Mouse (Mus musculus): Measurements from ENCODE around the gene Pid1. TPM values are rescaled to one million over a fixed set of nuclear protein-coding genes. Genes with fewer than 3 reads are reported as not detected.

Gene Pid1
- polyA plus RNA-seq, 1 experiment from 2014 or later, result 103 TPM

DNA sequence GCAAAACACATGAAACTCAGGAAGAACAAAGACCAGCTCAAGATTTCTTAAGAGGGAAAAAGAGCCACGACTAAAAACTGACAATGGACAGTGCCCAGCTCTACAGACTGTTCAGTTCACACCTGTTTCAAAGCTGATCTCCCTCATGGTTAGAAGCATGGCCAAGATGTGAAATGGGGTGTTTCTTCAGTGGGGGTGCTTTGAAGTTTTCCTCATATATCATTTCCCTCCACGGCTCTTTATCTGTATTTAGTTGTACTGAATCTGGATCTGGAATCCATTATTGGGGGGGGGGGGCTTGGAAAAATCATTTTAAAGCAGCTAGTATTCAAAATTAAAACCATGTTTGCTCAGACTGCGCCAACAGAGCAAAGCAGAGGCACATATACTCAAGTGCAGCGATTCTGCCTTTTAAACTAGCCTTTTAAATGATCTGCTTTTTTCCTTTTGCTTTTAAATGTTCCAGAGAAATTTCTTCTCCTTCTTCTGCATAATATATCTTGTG is 351.1 kb downstream of the Pid1 start:
- no peaks in the 10 kb centered on the region for H3K9me3 ChIP-seq (ENCODE audit: control insufficient read depth, low read length)
- WGBS, result 87% methylated on average over 4 of the region's 4 CpGs
- H3K4me1 ChIP-seq (replicated peaks; ENCODE audit: control insufficient read depth, insufficient read depth, low read length), result no peaks in the 10 kb centered on the region

DNA sequence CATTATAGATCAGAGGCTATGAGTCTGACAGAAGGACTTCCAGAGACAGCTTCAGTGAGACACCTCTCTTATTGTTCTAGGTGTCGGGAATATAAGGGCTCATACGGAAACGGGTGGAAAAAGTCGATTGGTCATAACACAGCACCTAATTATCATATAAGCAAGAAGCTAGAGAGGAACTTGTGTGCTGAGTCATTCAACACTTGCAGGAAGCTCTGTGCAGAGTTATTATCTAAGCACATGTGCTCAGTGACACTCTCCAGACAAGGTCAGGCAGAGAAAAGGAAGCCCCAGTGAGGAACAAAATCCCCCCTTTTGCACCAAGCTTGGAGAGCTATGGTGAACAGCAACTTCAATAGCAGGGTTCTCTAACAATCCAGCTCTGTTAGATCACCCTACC is 361.4 kb downstream of the Pid1 start:
- Histone ChIP-seq H3K27ac (no peak overlapping the region), H3K36me3 (replicated peaks; ENCODE audit: control insufficient read depth, insufficient read depth) (no peaks in the 10 kb centered on the region), H3K4me1 (replicated peaks; ENCODE audit: control insufficient read depth, insufficient read depth, low read length) (no peaks in the 10 kb centered on the region), H3K9ac (no peak overlapping the region), H3K4me3 (replicated peaks; ENCODE audit: low read length) (no peak overlapping the region), H3K27me3 (ENCODE audit: control insufficient read depth, insufficient read depth, low read length) (no peaks in the 10 kb centered on the region), H3K9me3 (ENCODE audit: control insufficient read depth, low read length) (no peaks in the 10 kb centered on the region), H3K4me2 (replicated peaks) (no peak overlapping the region)
- 89% methylated on average over 4 of the region's 4 CpGs for WGBS
- DNase-seq (ENCODE audit: low spot score) (no peak), ATAC-seq (ENCODE audit: low FRiP score) (no peak)

More for the DNA sequence above, 351.1 kb downstream of the Pid1 start:
- Histone ChIP-seq H3K9ac (no peak overlapping the region), H3K27ac (no peak overlapping the region), H3K4me2 (replicated peaks) (no peak overlapping the region), H3K27me3 (ENCODE audit: control insufficient read depth, insufficient read depth, low read length) (no peaks in the 10 kb centered on the region), H3K36me3 (replicated peaks; ENCODE audit: control insufficient read depth, insufficient read depth) (no peaks in the 10 kb centered on the region), H3K4me3 (replicated peaks; ENCODE audit: low read length) (no peak overlapping the region)
- ATAC-seq (ENCODE audit: low FRiP score) (no peak), DNase-seq (ENCODE audit: low spot score) (no peak)

Small RNA genes within 50 kb of the gene (microRNA-seq; reads per million reads assigned to microRNA genes)
- not detected for gene Mir6353

Data from hindbrain, embryonic 14.5 days (tissue).